In genomic region chr1:75487040-75487404, GRCm38 (mm10) we compare ENCODE assay signal across 8 mouse cellular contexts. TPM values are rescaled to one million over a fixed set of nuclear protein-coding genes. Genes with fewer than 3 reads are reported as not detected.
DNase-seq lines count a peak whose midpoint lies in the region; ATAC-seq lines count a peak whose summit lies in the region.

No protein-coding gene starts in this region.

- H3K9ac ChIP-seq in kidney, embryonic 15.5 days = 0 out of 2 replicates have a peak overlapping the region, but pooled peaks have one; percentile 34
- H3K9ac ChIP-seq in hindbrain, embryonic 13.5 days = no peak overlapping the region; the same call in 1 of the 2 replicates
- peak overlapping the region; percentile 17; the same call in 1 of the 2 replicates for H3K9ac ChIP-seq in midbrain, embryonic 15.5 days

- peak overlapping the region; percentile 89 for H3K4me2 ChIP-seq in kidney, embryonic 15.5 days
- peak overlapping the region; percentile 86 for H3K4me2 ChIP-seq in hindbrain, embryonic 13.5 days
- peak overlapping the region; percentile 77 for H3K4me2 ChIP-seq in midbrain, embryonic 15.5 days

- no peaks in the 10 kb centered on the region for H3K9me3 ChIP-seq in kidney, embryonic 15.5 days (replicated peaks)
- H3K9me3 ChIP-seq in hindbrain, embryonic 13.5 days = no peaks in the 10 kb centered on the region
- H3K9me3 ChIP-seq in midbrain, embryonic 15.5 days = no peaks in the 10 kb centered on the region

- WGBS in kidney, embryonic 15.5 days = 1% methylated on average over 13 of the region's 13 CpGs
- under 1% methylated on average over 13 of the region's 13 CpGs for WGBS in hindbrain, embryonic 13.5 days
- WGBS in midbrain, embryonic 15.5 days = 2% methylated on average over 13 of the region's 13 CpGs

- ATAC-seq in kidney, embryonic 15.5 days (replicated peaks; ENCODE audit: low FRiP score) = peak; percentile 12
- peak; percentile 34; the same call in 1 of the 2 replicates for ATAC-seq in hindbrain, embryonic 13.5 days (ENCODE audit: low FRiP score)
- ATAC-seq in midbrain, embryonic 15.5 days (replicated peaks) = peak; percentile 25

- peaks cover 76% of the 10 kb centered on the region for H3K27me3 ChIP-seq in kidney, embryonic 15.5 days
- H3K27me3 ChIP-seq in hindbrain, embryonic 13.5 days = peaks cover 100% of the 10 kb centered on the region
- H3K27me3 ChIP-seq in midbrain, embryonic 15.5 days (replicated peaks) = peaks cover 48% of the 10 kb centered on the region

- H3K4me1 ChIP-seq in kidney, embryonic 15.5 days = peaks cover 38% of the 10 kb centered on the region
- no peaks in the 10 kb centered on the region for H3K4me1 ChIP-seq in brown adipose tissue, adult 24 weeks (ENCODE audit: control insufficient read depth, insufficient read depth, insufficient read length, low read length)
- H3K4me1 ChIP-seq in hindbrain, embryonic 13.5 days (replicated peaks) = peaks cover 37% of the 10 kb centered on the region
- peaks cover 27% of the 10 kb centered on the region for H3K4me1 ChIP-seq in midbrain, embryonic 15.5 days

- peak overlapping the region; percentile 58 for H3K4me3 ChIP-seq in kidney, embryonic 15.5 days (replicated peaks)
- H3K4me3 ChIP-seq in brown adipose tissue, adult 24 weeks (ENCODE audit: insufficient read depth, low read depth, low read length) = peak overlapping the region; percentile 60
- H3K4me3 ChIP-seq in hindbrain, embryonic 13.5 days = peak overlapping the region; percentile 49
- peak overlapping the region; percentile 44 for H3K4me3 ChIP-seq in midbrain, embryonic 15.5 days

- no peak for DNase-seq in kidney, postnatal 25 days
- DNase-seq in urinary bladder, postnatal 10 days (ENCODE audit: low spot score) = no peak
- DNase-seq in right cerebral cortex, adult 2 months (ENCODE audit: low spot score in 2 of 2) = no peak
- no peak for DNase-seq in ovary, postnatal 10 days (ENCODE audit: low spot score)

- no peak overlapping the region for H3K27ac ChIP-seq in kidney, embryonic 15.5 days
- H3K27ac ChIP-seq in brown adipose tissue, adult 24 weeks (replicated peaks; ENCODE audit: low read depth, low read length) = no peak overlapping the region
- no peak overlapping the region for H3K27ac ChIP-seq in hindbrain, embryonic 13.5 days
- H3K27ac ChIP-seq in midbrain, embryonic 15.5 days = no peak overlapping the region

- H3K36me3 ChIP-seq in kidney, embryonic 15.5 days = peaks cover 32% of the 10 kb centered on the region
- H3K36me3 ChIP-seq in hindbrain, embryonic 13.5 days = peaks cover 63% of the 10 kb centered on the region
- H3K36me3 ChIP-seq in midbrain, embryonic 15.5 days (replicated peaks) = peaks cover 20% of the 10 kb centered on the region; the same call in 1 of the 2 replicates

RNA-seq across cellular contexts. Expression of gene Tmem198, which starts 7.7 kb away (rescaled TPM):
- 0.63 and 1.2 TPM in 2 replicates for polyA plus RNA-seq in kidney, embryonic 15.5 days (2015; fragmentation: Nextera tagmentation; extraction: Ambion mirVana)
- not detected in 2 replicates for polyA plus RNA-seq in brown adipose tissue, adult 24 weeks (2012; ENCODE audit: insufficient read depth, insufficient read length, missing spikeins)
- 43.7 and 45.0 TPM in 2 replicates for polyA plus RNA-seq in hindbrain, embryonic 13.5 days (2015; fragmentation: Nextera tagmentation; extraction: Ambion mirVana)
- polyA plus RNA-seq in midbrain, embryonic 15.5 days (2015; fragmentation: Nextera tagmentation; extraction: Ambion mirVana) = 59.2 and 60.0 TPM in 2 replicates

RNA-seq across cellular contexts. Expression of gene Chpf, which starts 7.9 kb away (rescaled TPM):
- polyA plus RNA-seq in kidney, embryonic 15.5 days (2015; fragmentation: Nextera tagmentation; extraction: Ambion mirVana) = 35.5 and 40.6 TPM in 2 replicates
- 3.5 and 5.8 TPM in 2 replicates for polyA plus RNA-seq in brown adipose tissue, adult 24 weeks (2012; ENCODE audit: insufficient read depth, insufficient read length, missing spikeins)
- 32.4 and 33.8 TPM in 2 replicates for polyA plus RNA-seq in hindbrain, embryonic 13.5 days (2015; fragmentation: Nextera tagmentation; extraction: Ambion mirVana)
- 42.3 and 45.8 TPM in 2 replicates for polyA plus RNA-seq in midbrain, embryonic 15.5 days (2015; fragmentation: Nextera tagmentation; extraction: Ambion mirVana)

RNA-seq across cellular contexts. Expression of gene Obsl1, which starts 19.2 kb away (rescaled TPM):
- polyA plus RNA-seq in kidney, embryonic 15.5 days (2015; fragmentation: Nextera tagmentation; extraction: Ambion mirVana) = 67.2 and 80.1 TPM in 2 replicates
- 0.87 and 4.5 TPM in 2 replicates for polyA plus RNA-seq in brown adipose tissue, adult 24 weeks (2012; ENCODE audit: insufficient read depth, insufficient read length, missing spikeins)
- 21.0 and 22.8 TPM in 2 replicates for polyA plus RNA-seq in hindbrain, embryonic 13.5 days (2015; fragmentation: Nextera tagmentation; extraction: Ambion mirVana)
- polyA plus RNA-seq in midbrain, embryonic 15.5 days (2015; fragmentation: Nextera tagmentation; extraction: Ambion mirVana) = 29.3 and 31.9 TPM in 2 replicates

RNA-seq across cellular contexts. Expression of gene Inha, which starts 19.9 kb away (rescaled TPM):
- 6.0 and 11.2 TPM in 2 replicates for polyA plus RNA-seq in kidney, embryonic 15.5 days (2015; fragmentation: Nextera tagmentation; extraction: Ambion mirVana)
- polyA plus RNA-seq in brown adipose tissue, adult 24 weeks (2012; ENCODE audit: insufficient read depth, insufficient read length, missing spikeins) = not detected in 2 replicates
- 11.5 and 11.7 TPM in 2 replicates for polyA plus RNA-seq in hindbrain, embryonic 13.5 days (2015; fragmentation: Nextera tagmentation; extraction: Ambion mirVana)
- polyA plus RNA-seq in midbrain, embryonic 15.5 days (2015; fragmentation: Nextera tagmentation; extraction: Ambion mirVana) = 24.3 and 24.5 TPM in 2 replicates

RNA-seq across cellular contexts. Expression of gene Stk11ip, which starts 34.3 kb away (rescaled TPM):
- polyA plus RNA-seq in kidney, embryonic 15.5 days (2015; fragmentation: Nextera tagmentation; extraction: Ambion mirVana) = 25.1 and 26.5 TPM in 2 replicates
- polyA plus RNA-seq in brown adipose tissue, adult 24 weeks (2012; ENCODE audit: insufficient read depth, insufficient read length, missing spikeins) = 3.7 and 5.2 TPM in 2 replicates
- 18.6 and 20.7 TPM in 2 replicates for polyA plus RNA-seq in hindbrain, embryonic 13.5 days (2015; fragmentation: Nextera tagmentation; extraction: Ambion mirVana)
- 25.7 and 27.7 TPM in 2 replicates for polyA plus RNA-seq in midbrain, embryonic 15.5 days (2015; fragmentation: Nextera tagmentation; extraction: Ambion mirVana)

Comparison
In these comparisons a context has a peak if more than half of its experiments do, and no peak if none do; other contexts are left out.
1. RNA of gene Tmem198, which starts 7.7 kb away (polyA plus RNA-seq): 59.2 to 60.0 TPM in midbrain, embryonic 15.5 days and 43.7 to 45.0 TPM in hindbrain, embryonic 13.5 days; 0.63 to 1.2 TPM in kidney, embryonic 15.5 days and not detected in brown adipose tissue, adult 24 weeks; every median in the first group is over 10 times any median in the second.
2. Peak in every context shown above with its lines, with median percentiles within 50 percentile points of each other: ATAC-seq, H3K4me2 ChIP-seq and H3K4me3 ChIP-seq.